Mouse (Mus musculus) forebrain, embryonic 16.5 days (tissue): ENCODE measurements at regions not wholly inside any gene's neighbourhood (a gene's known extent, or its start where the extent isn't known, plus 50 kb on each side); places are given as distances from the start of the nearest gene placed in this dataset.
A peak's percentile ranks its signal among the peaks of the same experiment; 100 is the strongest.

Source experiments
- ATAC-seq: fragments of 200-750 bp; cut with Nextera tagmentation; 2 replicates; pipeline ENCODE4 v1.8.0; 2017; ENCODE audit warnings: mild to moderate bottlenecking, moderate library complexity
- H3K27ac ChIP-seq: fragments of 300-500 bp; sonication (generic); 2 replicates; pipeline ENCODE4 v1.5.1; 2014; ENCODE audit warnings: low read length, control low read depth
- H3K27me3 ChIP-seq: fragments of 300-500 bp; sonication (generic); replicated peaks from 2 replicates; pipeline ENCODE4 v1.6.1; 2014; ENCODE audit warnings: low read length; ENCODE audit not compliant: control insufficient read depth, insufficient read depth
- H3K36me3 ChIP-seq: fragments of 300-500 bp; sonication (generic); 2 replicates; pipeline ENCODE4 v1.6.1; 2014; ENCODE audit not compliant: control insufficient read depth, insufficient read depth
- H3K4me1 ChIP-seq: fragments of 300-500 bp; sonication (generic); replicated peaks from 2 replicates; pipeline ENCODE4 v1.6.1; 2014; ENCODE audit warnings: low read length; ENCODE audit not compliant: control insufficient read depth, insufficient read depth
- H3K4me2 ChIP-seq: fragments of 300-500 bp; sonication (generic); 2 replicates; pipeline ENCODE4 v1.6.1; 2014; ENCODE audit warnings: mild to moderate bottlenecking, low read length, control low read depth
- H3K4me3 ChIP-seq: fragments of 300-500 bp; sonication (generic); replicated peaks from 2 replicates; pipeline ENCODE4 v1.5.1; 2014; ENCODE audit warnings: mild to moderate bottlenecking, low read length, control low read depth
- H3K9ac ChIP-seq: fragments of 300-500 bp; sonication (generic); replicated peaks from 2 replicates; pipeline ENCODE4 v1.6.1; 2014; ENCODE audit warnings: low read depth, low read length, control low read depth
- H3K9me3 ChIP-seq: fragments of 300-500 bp; sonication (generic); 2 replicates; pipeline ENCODE4 v1.6.1; 2016; ENCODE audit warnings: low read length; ENCODE audit not compliant: control insufficient read depth
- WGBS: fragments of 180-500 bp; shearing (Covaris S2); extraction: QIAGEN DNeasy Blood & Tissue Kit; methylation state at CpG from one replicate; pipeline ENCODE4 v1.1.7; 2014; 5-methylcytosine and 5-hydroxymethylcytosine counted together

- no peaks in the 10 kb centered on the region for H3K27me3 ChIP-seq
- peak overlapping the region; percentile 38 for H3K4me3 ChIP-seq
- peak overlapping the region; percentile 40 for H3K9ac ChIP-seq
- no peaks in the 10 kb centered on the region for H3K9me3 ChIP-seq
- peak; percentile 64; the same call in 1 of the 2 replicates for ATAC-seq
- no peaks in the 10 kb centered on the region for H3K36me3 ChIP-seq
- H3K27ac ChIP-seq, result no peak overlapping the region
- H3K4me1 ChIP-seq, result peaks cover 5% of the 10 kb centered on the region
- WGBS, result 2% methylated on average over 38 of the region's 38 CpGs
- H3K4me2 ChIP-seq, result peak overlapping the region; percentile 62
Observed at GRCm38 (mm10) chr6:71048199-71049094, 92.1 kb downstream of the Foxi3 start.

DNA sequence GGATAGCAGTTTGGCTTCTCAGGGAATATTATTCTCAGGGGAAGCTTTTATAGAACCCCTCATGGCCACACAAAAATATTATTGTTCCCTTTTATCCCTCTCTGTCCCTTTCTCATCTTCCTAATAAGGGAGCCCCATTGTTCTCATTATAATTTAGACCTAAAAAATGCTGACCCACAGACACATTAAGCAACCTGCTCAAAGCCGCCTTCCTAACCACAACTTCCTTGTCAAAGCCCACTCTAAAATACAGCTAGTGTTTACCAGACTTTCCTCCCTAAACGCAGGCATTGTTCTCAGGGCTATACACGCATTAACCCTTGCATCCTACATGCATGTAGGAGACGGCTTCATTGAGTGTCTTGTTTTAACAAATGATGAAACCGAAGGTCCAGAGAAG is 93.9 kb downstream of the Foxi3 start:
- peaks cover 5% of the 10 kb centered on the region for H3K4me1 ChIP-seq
- H3K36me3 ChIP-seq, result no peaks in the 10 kb centered on the region

DNA sequence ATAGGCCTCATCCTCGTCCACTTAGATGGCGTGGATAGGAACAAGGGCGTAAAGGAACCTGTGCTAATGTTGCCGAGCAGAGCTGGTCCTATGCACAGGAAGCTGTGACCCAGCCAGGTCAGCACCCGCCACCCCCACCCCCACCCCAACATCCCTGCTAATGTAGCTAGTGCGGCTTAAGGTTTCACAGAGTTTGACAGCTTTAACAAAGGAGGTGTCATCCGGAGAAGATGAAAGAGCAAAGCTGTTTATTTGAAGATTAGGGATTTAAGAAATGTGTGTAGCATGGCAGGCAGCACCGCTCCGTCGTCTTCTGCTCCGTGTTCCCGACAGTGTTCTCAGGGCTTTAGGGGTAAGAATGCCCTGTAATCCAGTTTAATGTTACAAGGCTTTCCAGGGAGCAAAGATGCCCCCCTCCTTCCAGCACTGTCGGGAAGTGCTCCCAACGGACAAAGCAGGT is 93.5 kb downstream of the Thnsl2 start:
- Histone ChIP-seq H3K36me3 (no peaks in the 10 kb centered on the region), H3K4me1 (peaks cover 5% of the 10 kb centered on the region), H3K4me3 (no peak overlapping the region), H3K9me3 (no peaks in the 10 kb centered on the region), H3K27me3 (no peaks in the 10 kb centered on the region), H3K9ac (no peak overlapping the region), H3K4me2 (no peak overlapping the region), H3K27ac (no peak overlapping the region)
- WGBS, result 12% methylated on average over 14 of the region's 14 CpGs
- ATAC-seq, result no peak

More for the DNA sequence above, 93.9 kb downstream of the Foxi3 start:
- Histone ChIP-seq H3K9me3 (no peaks in the 10 kb centered on the region), H3K9ac (no peak overlapping the region), H3K4me2 (no peak overlapping the region), H3K27me3 (no peaks in the 10 kb centered on the region), H3K4me3 (no peak overlapping the region), H3K27ac (no peak overlapping the region)
- ATAC-seq, result no peak
- WGBS, result 33% methylated on average over 5 of the region's 5 CpGs

DNA sequence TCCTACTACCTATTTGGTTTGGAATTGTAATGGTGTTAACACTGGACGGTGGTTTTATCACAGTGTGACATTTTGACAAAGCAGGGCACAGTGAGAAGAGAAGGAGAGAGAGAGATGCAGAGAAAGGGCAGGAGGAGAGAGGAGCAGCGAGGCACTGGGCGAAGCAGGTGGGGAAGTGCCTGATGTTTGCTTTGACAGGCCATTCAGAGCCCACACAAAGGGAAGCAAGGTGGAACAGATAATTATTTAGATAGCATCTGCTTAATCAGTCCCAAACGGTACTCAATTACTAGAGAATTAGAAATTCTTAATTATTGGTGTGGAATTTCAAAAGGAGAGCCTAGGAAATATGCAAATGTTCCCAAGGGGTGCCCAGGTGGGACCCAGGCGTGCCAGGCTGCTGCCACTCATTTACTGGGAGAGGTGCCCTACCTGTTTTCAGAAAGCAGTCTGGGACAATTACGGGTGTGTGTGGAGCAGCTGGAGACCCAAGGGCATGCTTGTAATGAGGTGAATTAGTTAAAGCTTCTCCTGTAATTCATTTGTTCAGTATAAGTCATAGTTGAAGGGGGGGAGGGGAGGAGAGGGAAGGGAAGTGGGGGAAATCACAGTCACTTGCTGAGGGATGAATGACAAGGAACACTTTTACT is 86.9 kb downstream of the Thnsl2 start:
- WGBS, result 24% methylated on average over 6 of the region's 6 CpGs
- H3K36me3 ChIP-seq, result no peaks in the 10 kb centered on the region
- no peak overlapping the region for H3K4me3 ChIP-seq
- no peak overlapping the region for H3K4me2 ChIP-seq
- peak; percentile 23; the same call in 1 of the 2 replicates for ATAC-seq
- H3K9ac ChIP-seq, result no peak overlapping the region
- H3K9me3 ChIP-seq, result no peaks in the 10 kb centered on the region
- H3K4me1 ChIP-seq, result no peaks in the 10 kb centered on the region
- H3K27me3 ChIP-seq, result no peaks in the 10 kb centered on the region
- H3K27ac ChIP-seq, result no peak overlapping the region

DNA sequence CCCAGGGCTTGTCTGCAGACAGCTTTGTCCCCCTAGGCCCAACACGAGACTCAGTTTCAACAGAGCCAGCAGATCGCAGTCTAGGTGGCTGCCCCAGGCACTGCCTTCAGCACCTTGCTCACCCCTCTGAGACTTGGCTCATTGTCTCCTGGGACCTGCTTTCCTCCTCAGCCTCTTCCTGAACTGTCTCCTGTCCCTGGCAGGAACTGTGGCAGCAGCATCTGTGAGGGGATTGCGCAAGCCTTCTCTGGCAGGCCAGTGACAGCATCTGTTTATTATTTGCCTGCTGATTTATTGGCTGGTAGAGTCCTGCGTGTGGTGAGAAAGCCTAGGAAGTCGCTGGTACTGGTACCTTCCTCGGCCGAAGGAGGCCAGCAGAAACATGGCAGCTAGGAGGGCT is 84.1 kb downstream of the Thnsl2 start:
- Histone ChIP-seq H3K27me3 (no peaks in the 10 kb centered on the region), H3K4me1 (no peaks in the 10 kb centered on the region), H3K9me3 (no peaks in the 10 kb centered on the region), H3K4me2 (no peak overlapping the region), H3K4me3 (no peak overlapping the region), H3K9ac (no peak overlapping the region), H3K27ac (no peak overlapping the region), H3K36me3 (no peaks in the 10 kb centered on the region)
- 83% methylated on average over 7 of the region's 7 CpGs for WGBS
- ATAC-seq, result no peak

DNA sequence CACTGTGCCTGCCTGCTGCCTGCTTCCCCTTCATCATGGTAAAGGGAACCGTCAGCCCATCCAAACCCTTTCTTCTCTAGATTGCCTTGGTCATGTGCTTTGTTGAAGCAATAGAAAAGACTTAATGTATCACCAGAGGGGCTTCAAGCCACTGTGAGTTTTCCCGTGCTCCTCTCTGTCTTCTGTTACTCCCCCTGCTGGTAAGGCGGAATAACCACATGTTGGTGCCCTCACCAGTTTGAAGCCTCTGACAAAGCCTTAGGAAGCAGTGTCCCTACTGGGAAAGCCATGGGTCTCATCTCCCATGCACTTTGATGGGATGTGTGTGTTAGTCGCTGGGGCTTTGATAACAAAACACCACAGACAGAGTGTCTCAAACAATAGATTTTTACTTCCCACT is 81.3 kb downstream of the Thnsl2 start:
- ATAC-seq, result no peak

GRCm38 (mm10) chr6:71065428-71065827 is 78.8 kb downstream of the Thnsl2 start:
- H3K9me3 ChIP-seq, result no peaks in the 10 kb centered on the region
- no peak overlapping the region for H3K27ac ChIP-seq
- no peaks in the 10 kb centered on the region for H3K4me1 ChIP-seq
- H3K9ac ChIP-seq, result no peak overlapping the region
- H3K4me3 ChIP-seq, result no peak overlapping the region
- WGBS, result 79% methylated on average over 6 of the region's 6 CpGs
- H3K4me2 ChIP-seq, result no peak overlapping the region
- no peaks in the 10 kb centered on the region for H3K36me3 ChIP-seq
- no peaks in the 10 kb centered on the region for H3K27me3 ChIP-seq
- ATAC-seq, result no peak

More for the DNA sequence above, 81.3 kb downstream of the Thnsl2 start:
- Histone ChIP-seq H3K4me1 (no peaks in the 10 kb centered on the region), H3K36me3 (no peaks in the 10 kb centered on the region), H3K4me3 (no peak overlapping the region), H3K4me2 (no peak overlapping the region), H3K9me3 (no peaks in the 10 kb centered on the region), H3K27me3 (no peaks in the 10 kb centered on the region), H3K9ac (no peak overlapping the region), H3K27ac (no peak overlapping the region)
- 67% methylated on average over 4 of the region's 4 CpGs for WGBS

GRCm38 (mm10) chr6:71069229-71069628 is 75.0 kb downstream of the Thnsl2 start:
- Histone ChIP-seq H3K4me3 (no peak overlapping the region), H3K9me3 (no peaks in the 10 kb centered on the region), H3K4me1 (no peaks in the 10 kb centered on the region; the same call in 1 of the 2 replicates), H3K36me3 (no peaks in the 10 kb centered on the region), H3K4me2 (no peak overlapping the region), H3K9ac (no peak overlapping the region), H3K27ac (no peak overlapping the region), H3K27me3 (no peaks in the 10 kb centered on the region)
- WGBS, result 40% methylated on average over 4 of the region's 4 CpGs
- no peak for ATAC-seq

DNA sequence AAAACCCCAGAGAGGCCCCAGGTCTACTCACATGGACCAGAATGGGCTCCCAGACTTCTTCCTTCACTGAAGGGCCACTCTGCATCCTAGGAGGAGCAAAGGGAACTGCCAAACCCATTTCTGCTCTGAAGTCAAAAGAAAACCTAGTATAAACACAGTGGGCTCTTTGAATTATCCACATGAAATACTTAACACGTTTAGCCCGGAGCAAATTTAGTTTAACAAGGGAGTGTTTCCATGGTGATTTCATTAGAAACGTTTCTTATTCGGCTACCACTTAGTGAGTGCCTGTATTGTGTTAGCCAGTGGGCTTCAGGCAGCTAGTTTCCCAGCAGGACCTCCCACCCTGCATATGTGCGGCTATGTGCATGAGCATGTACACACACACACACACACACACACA is 69.4 kb downstream of the Thnsl2 start:
- H3K27me3 ChIP-seq, result no peaks in the 10 kb centered on the region
- ATAC-seq, result peak; percentile 89
- H3K4me1 ChIP-seq, result peaks cover 7% of the 10 kb centered on the region
- H3K36me3 ChIP-seq, result no peaks in the 10 kb centered on the region
- no peak overlapping the region for H3K4me2 ChIP-seq
- no peak overlapping the region for H3K27ac ChIP-seq
- H3K9ac ChIP-seq, result no peak overlapping the region
- H3K4me3 ChIP-seq, result no peak overlapping the region
- 3% methylated on average over 5 of the region's 5 CpGs for WGBS
- H3K9me3 ChIP-seq, result no peaks in the 10 kb centered on the region
